Mouse (Mus musculus): ENCODE measurements at regions not wholly inside any gene's neighbourhood (a gene's known extent, or its start where the extent isn't known, plus 50 kb on each side); places are given as distances from the start of the nearest gene placed in this dataset.

GRCm38 (mm10) chr13:60035536-60036130, 141.5 kb downstream of the Gas1 start:
- Histone ChIP-seq H3K4me1 (ENCODE audit: control insufficient read depth in 2 of 2, insufficient read depth in 2 of 2, low read length in 2 of 2, poor library complexity in 1 of 2) (no peaks in the 10 kb centered on the region), H3K9ac (ENCODE audit: insufficient read depth, low read depth, low read length, poor library complexity, severe bottlenecking) (no peak overlapping the region), H3K9me3 (ENCODE audit: control insufficient read depth, insufficient read depth, low read depth, low read length) (no peaks in the 10 kb centered on the region), H3K4me3 (ENCODE audit: insufficient read depth in 1 of 2, low read depth in 1 of 2, low read length in 2 of 2, poor library complexity in 1 of 2, severe bottlenecking in 1 of 2) (no peak overlapping the region), H3K27ac (ENCODE audit: insufficient read depth, low read depth, low read length, poor library complexity, severe bottlenecking) (no peak overlapping the region), H3K36me3 (ENCODE audit: control insufficient read depth, insufficient read depth, low read length, poor library complexity, severe bottlenecking) (no peaks in the 10 kb centered on the region)
- in situ Hi-C loops (cut with MboI; ENCODE audit: low sequenced_read_pairs in 2 of 2, unreplicated experiment in 2 of 2): no loop called here
- DNase-seq (ENCODE audit: low read depth, low spot score): no peak
- TF ChIP-seq CHD2 (IDR thresholded peaks at IDR 0.05; ENCODE audit: low read depth, low read length) (no peak), ZC3H11A (IDR thresholded peaks at IDR 0.05; ENCODE audit: borderline replicate concordance, low read depth, low read length) (no peak)

GRCm38 (mm10) chr13:60033116-60033515, 144.0 kb downstream of the Gas1 start:
- no peak overlapping the region for H3K27ac ChIP-seq (ENCODE audit: insufficient read depth, low read depth, low read length, poor library complexity, severe bottlenecking)
- no peak overlapping the region for H3K4me3 ChIP-seq (ENCODE audit: insufficient read depth in 1 of 2, low read depth in 1 of 2, low read length in 2 of 2, poor library complexity in 1 of 2, severe bottlenecking in 1 of 2)
- DNase-seq (ENCODE audit: low read depth, low spot score): no peak
- H3K9ac ChIP-seq (ENCODE audit: insufficient read depth, low read depth, low read length, poor library complexity, severe bottlenecking): no peak overlapping the region
- no peaks in the 10 kb centered on the region for H3K4me1 ChIP-seq (ENCODE audit: control insufficient read depth in 2 of 2, insufficient read depth in 2 of 2, low read length in 2 of 2, poor library complexity in 1 of 2)
- H3K36me3 ChIP-seq (ENCODE audit: control insufficient read depth, insufficient read depth, low read length, poor library complexity, severe bottlenecking): no peaks in the 10 kb centered on the region
- in situ Hi-C loops (cut with MboI; ENCODE audit: low sequenced_read_pairs in 2 of 2, unreplicated experiment in 2 of 2): no loop called here
- no peak for TF ChIP-seq ZNF384 (IDR thresholded peaks at IDR 0.05; ENCODE audit: low read depth, low read length)
- TF ChIP-seq MAFK (IDR thresholded peaks at IDR 0.05; ENCODE audit: insufficient read depth, low read depth, low read length): no peak
- TF ChIP-seq ZC3H11A (IDR thresholded peaks at IDR 0.05; ENCODE audit: borderline replicate concordance, low read depth, low read length): no peak
- no peak for TF ChIP-seq HCFC1 (IDR thresholded peaks at IDR 0.05; ENCODE audit: borderline replicate concordance, insufficient read depth, low read length)
- TF ChIP-seq CHD2 (IDR thresholded peaks at IDR 0.05; ENCODE audit: low read depth, low read length): no peak
- 0 out of 2 replicates have a peak, but pooled peaks cover 1% of the 10 kb centered on the region for H3K9me3 ChIP-seq (ENCODE audit: control insufficient read depth, insufficient read depth, low read depth, low read length)

GRCm38 (mm10) chr13:60032586-60032985, 144.6 kb downstream of the Gas1 start:
- Histone ChIP-seq H3K4me3 (ENCODE audit: insufficient read depth in 1 of 2, low read depth in 1 of 2, low read length in 2 of 2, poor library complexity in 1 of 2, severe bottlenecking in 1 of 2) (no peak overlapping the region), H3K36me3 (ENCODE audit: control insufficient read depth, insufficient read depth, low read length, poor library complexity, severe bottlenecking) (no peaks in the 10 kb centered on the region), H3K27ac (ENCODE audit: insufficient read depth, low read depth, low read length, poor library complexity, severe bottlenecking) (no peak overlapping the region), H3K9me3 (ENCODE audit: control insufficient read depth, insufficient read depth, low read depth, low read length) (0 out of 2 replicates have a peak, but pooled peaks cover 1% of the 10 kb centered on the region), H3K9ac (ENCODE audit: insufficient read depth, low read depth, low read length, poor library complexity, severe bottlenecking) (no peak overlapping the region), H3K4me1 (ENCODE audit: control insufficient read depth in 2 of 2, insufficient read depth in 2 of 2, low read length in 2 of 2, poor library complexity in 1 of 2) (no peaks in the 10 kb centered on the region)
- in situ Hi-C loops (cut with MboI; ENCODE audit: low sequenced_read_pairs in 2 of 2, unreplicated experiment in 2 of 2): no loop called here
- TF ChIP-seq ZNF384 (IDR thresholded peaks at IDR 0.05; ENCODE audit: low read depth, low read length): no peak
- TF ChIP-seq CHD2 (IDR thresholded peaks at IDR 0.05; ENCODE audit: low read depth, low read length): no peak
- TF ChIP-seq HCFC1 (IDR thresholded peaks at IDR 0.05; ENCODE audit: borderline replicate concordance, insufficient read depth, low read length): no peak
- DNase-seq (ENCODE audit: low read depth, low spot score): no peak

GRCm38 (mm10) chr13:60029591-60029990, 147.6 kb downstream of the Gas1 start:
- H3K4me1 ChIP-seq (ENCODE audit: control insufficient read depth in 2 of 2, insufficient read depth in 2 of 2, low read length in 2 of 2, poor library complexity in 1 of 2): no peaks in the 10 kb centered on the region
- no peak overlapping the region for H3K9ac ChIP-seq (ENCODE audit: insufficient read depth, low read depth, low read length, poor library complexity, severe bottlenecking)
- H3K27ac ChIP-seq (ENCODE audit: insufficient read depth, low read depth, low read length, poor library complexity, severe bottlenecking): no peak overlapping the region
- in situ Hi-C loops (cut with MboI; ENCODE audit: low sequenced_read_pairs in 2 of 2, unreplicated experiment in 2 of 2): no loop called here
- TF ChIP-seq MAFK (IDR thresholded peaks at IDR 0.05; ENCODE audit: insufficient read depth, low read depth, low read length): no peak
- TF ChIP-seq ZNF384 (IDR thresholded peaks at IDR 0.05; ENCODE audit: low read depth, low read length): no peak
- no peak for TF ChIP-seq HCFC1 (IDR thresholded peaks at IDR 0.05; ENCODE audit: borderline replicate concordance, insufficient read depth, low read length)
- no peak for TF ChIP-seq CHD2 (IDR thresholded peaks at IDR 0.05; ENCODE audit: low read depth, low read length)
- no peak for TF ChIP-seq ZC3H11A (IDR thresholded peaks at IDR 0.05; ENCODE audit: borderline replicate concordance, low read depth, low read length)
- 0 out of 2 replicates have a peak, but pooled peaks cover 1% of the 10 kb centered on the region for H3K9me3 ChIP-seq (ENCODE audit: control insufficient read depth, insufficient read depth, low read depth, low read length)
- no peak for DNase-seq (ENCODE audit: low read depth, low spot score)
- H3K36me3 ChIP-seq (ENCODE audit: control insufficient read depth, insufficient read depth, low read length, poor library complexity, severe bottlenecking): no peaks in the 10 kb centered on the region
- no peak overlapping the region for H3K4me3 ChIP-seq (ENCODE audit: insufficient read depth in 1 of 2, low read depth in 1 of 2, low read length in 2 of 2, poor library complexity in 1 of 2, severe bottlenecking in 1 of 2)

GRCm38 (mm10) chr13:60020175-60020487, 157.0 kb downstream of the Gas1 start:
- Histone ChIP-seq H3K27ac (ENCODE audit: insufficient read depth, low read depth, low read length, poor library complexity, severe bottlenecking) (no peak overlapping the region), H3K9me3 (ENCODE audit: control insufficient read depth, insufficient read depth, low read depth, low read length) (peaks cover 3% of the 10 kb centered on the region; the same call in 1 of the 2 replicates), H3K9ac (ENCODE audit: insufficient read depth, low read depth, low read length, poor library complexity, severe bottlenecking) (no peak overlapping the region), H3K4me1 (ENCODE audit: control insufficient read depth in 2 of 2, insufficient read depth in 2 of 2, low read length in 2 of 2, poor library complexity in 1 of 2) (no peaks in the 10 kb centered on the region), H3K36me3 (ENCODE audit: control insufficient read depth, insufficient read depth, low read length, poor library complexity, severe bottlenecking) (no peaks in the 10 kb centered on the region), H3K4me3 (ENCODE audit: insufficient read depth in 1 of 2, low read depth in 1 of 2, low read length in 2 of 2, poor library complexity in 1 of 2, severe bottlenecking in 1 of 2) (no peak overlapping the region)
- no peak for TF ChIP-seq HCFC1 (IDR thresholded peaks at IDR 0.05; ENCODE audit: borderline replicate concordance, insufficient read depth, low read length)
- no peak for TF ChIP-seq ZC3H11A (IDR thresholded peaks at IDR 0.05; ENCODE audit: borderline replicate concordance, low read depth, low read length)
- TF ChIP-seq MAFK (IDR thresholded peaks at IDR 0.05; ENCODE audit: insufficient read depth, low read depth, low read length): no peak
- no peak for TF ChIP-seq ZNF384 (IDR thresholded peaks at IDR 0.05; ENCODE audit: low read depth, low read length)
- no peak for TF ChIP-seq CHD2 (IDR thresholded peaks at IDR 0.05; ENCODE audit: low read depth, low read length)
- DNase-seq (ENCODE audit: low read depth, low spot score): no peak
- in situ Hi-C loops (cut with MboI; ENCODE audit: low sequenced_read_pairs in 2 of 2, unreplicated experiment in 2 of 2): no loop called here
